Mouse (Mus musculus) forebrain, embryonic 12.5 days (tissue): Measurements from ENCODE around the gene Itgb6. TPM values are rescaled to one million over a fixed set of nuclear protein-coding genes. Genes with fewer than 3 reads are reported as not detected.
A peak's percentile ranks its signal among the peaks of the same experiment; 100 is the strongest.

Source experiments
- ATAC-seq: fragments of 200-750 bp; cut with Nextera tagmentation; 2 replicates; pipeline ENCODE4 v1.8.0; 2017; ENCODE audit warnings: moderate TSS enrichment; ENCODE audit not compliant: low FRiP score
- H3K27ac ChIP-seq: fragments of 300-500 bp; sonication (generic); 2 replicates; pipeline ENCODE4 v1.5.1; 2016; ENCODE audit warnings: mild to moderate bottlenecking
- H3K27me3 ChIP-seq: fragments of 300-500 bp; sonication (generic); 2 replicates; pipeline ENCODE4 v1.6.1; 2016; ENCODE audit warnings: mild to moderate bottlenecking
- H3K36me3 ChIP-seq: fragments of 300-500 bp; sonication (generic); replicated peaks from 2 replicates; pipeline ENCODE4 v1.6.1; 2016; ENCODE audit warnings: mild to moderate bottlenecking
- H3K4me1 ChIP-seq: fragments of 300-500 bp; sonication (generic); 2 replicates; pipeline ENCODE4 v1.6.1; 2016
- H3K4me2 ChIP-seq: fragments of 300-500 bp; sonication (generic); 2 replicates; pipeline ENCODE4 v1.6.1; 2016; ENCODE audit warnings: mild to moderate bottlenecking, moderate library complexity
- H3K4me3 ChIP-seq: fragments of 300-500 bp; sonication (generic); replicated peaks from 2 replicates; pipeline ENCODE4 v1.5.1; 2016; ENCODE audit warnings: mild to moderate bottlenecking
- H3K9ac ChIP-seq: fragments of 300-500 bp; sonication (generic); 2 replicates; pipeline ENCODE4 v1.6.1; 2016; ENCODE audit warnings: mild to moderate bottlenecking
- H3K9me3 ChIP-seq: fragments of 300-500 bp; sonication (generic); 2 replicates; pipeline ENCODE4 v1.6.1; 2016
- WGBS: fragments of 180-500 bp; shearing (Covaris S2); methylation state at CpG from one replicate; pipeline ENCODE4 v1.1.7; 2016; 5-methylcytosine and 5-hydroxymethylcytosine counted together
- polyA plus RNA-seq: library from polyadenylated mRNA; unstranded; fragments of >200 nt; fragmentation: Nextera tagmentation; extraction: Ambion mirVana; gene quantifications from 2 replicates; pipeline ENCODE4 v1.2.1, GENCODE M21; 2016

The Itgb6 gene
- polyA plus RNA-seq = 0.20 and 0.47 TPM in 2 replicates

DNA sequence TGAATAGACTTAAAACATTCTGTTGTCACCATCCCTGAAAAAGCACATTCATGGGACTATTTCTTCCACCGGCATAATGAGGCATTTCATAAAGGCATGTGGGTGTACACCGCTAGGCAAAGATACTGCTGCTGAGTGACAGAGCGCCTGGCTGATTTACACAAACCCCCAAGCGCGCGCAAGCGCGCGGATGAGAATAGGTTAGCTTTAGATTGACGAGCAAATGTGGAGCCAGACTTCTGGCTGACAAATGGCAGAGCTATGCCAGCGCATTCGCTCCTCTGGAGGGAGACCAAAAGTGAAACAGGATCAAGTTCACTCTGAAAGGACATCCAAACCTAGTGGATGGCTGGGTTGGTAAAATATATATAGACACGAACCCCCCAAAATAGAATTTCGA is at the start of gene Itgb6:
Gene Itgb6 (minus strand): TSS at position 130 of the 400 bp plus-strand sequence.
- Histone ChIP-seq H3K4me3 (no peak within 1 kb of the TSS), H3K9me3 (no peaks in the 10 kb centered on the region), H3K4me1 (peaks cover 6% of the 10 kb centered on the region; the same call in 1 of the 2 replicates), H3K36me3 (no peaks in the 10 kb centered on the region), H3K27ac (no peak within 1 kb of the TSS), H3K9ac (no peak within 1 kb of the TSS), H3K4me2 (0 out of 2 replicates have a peak within 1 kb of the TSS, but pooled peaks have one; percentile 17), H3K27me3 (peaks cover 42% of the 10 kb centered on the region)
- WGBS = 48% methylated on average over 14 of the region's 14 CpGs
- ATAC-seq = no peak

DNA sequence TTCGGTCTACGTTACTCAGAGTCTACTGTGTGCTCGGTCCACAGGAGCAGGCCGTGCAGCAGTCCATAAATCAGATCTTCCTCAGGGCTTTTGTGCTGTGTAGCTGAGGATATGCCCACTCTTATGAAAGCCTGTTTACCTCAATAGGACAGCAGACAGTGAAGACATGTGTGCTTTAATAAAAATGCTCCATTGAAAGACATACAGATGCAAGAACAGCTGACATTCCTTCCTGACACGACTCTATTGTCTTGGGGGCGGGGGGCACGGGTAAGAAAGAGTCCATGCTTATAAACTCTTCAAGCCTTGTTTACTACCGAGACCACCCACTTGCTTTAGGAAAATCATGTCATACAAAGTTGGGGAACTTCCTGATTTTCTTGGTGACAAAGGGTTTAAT is 44.0 kb upstream of the Itgb6 start:
- Histone ChIP-seq H3K4me3 (no peak overlapping the region), H3K27me3 (peaks cover 15% of the 10 kb centered on the region), H3K4me1 (no peaks in the 10 kb centered on the region), H3K36me3 (no peaks in the 10 kb centered on the region), H3K9me3 (peaks cover 3% of the 10 kb centered on the region; the same call in 1 of the 2 replicates), H3K9ac (no peak overlapping the region), H3K27ac (no peak overlapping the region), H3K4me2 (no peak overlapping the region)
- WGBS = 74% methylated on average over 8 of the region's 8 CpGs
- no peak for ATAC-seq

GRCm38 (mm10) chr2:60756218-60756617 is 33.8 kb upstream of the Itgb6 start:
- Histone ChIP-seq H3K9me3 (no peaks in the 10 kb centered on the region), H3K27ac (no peak overlapping the region), H3K4me3 (no peak overlapping the region), H3K4me1 (no peaks in the 10 kb centered on the region), H3K27me3 (no peaks in the 10 kb centered on the region), H3K4me2 (no peak overlapping the region), H3K9ac (no peak overlapping the region), H3K36me3 (no peaks in the 10 kb centered on the region)
- no peak for ATAC-seq
- 84% methylated on average over 9 of the region's 9 CpGs for WGBS

DNA sequence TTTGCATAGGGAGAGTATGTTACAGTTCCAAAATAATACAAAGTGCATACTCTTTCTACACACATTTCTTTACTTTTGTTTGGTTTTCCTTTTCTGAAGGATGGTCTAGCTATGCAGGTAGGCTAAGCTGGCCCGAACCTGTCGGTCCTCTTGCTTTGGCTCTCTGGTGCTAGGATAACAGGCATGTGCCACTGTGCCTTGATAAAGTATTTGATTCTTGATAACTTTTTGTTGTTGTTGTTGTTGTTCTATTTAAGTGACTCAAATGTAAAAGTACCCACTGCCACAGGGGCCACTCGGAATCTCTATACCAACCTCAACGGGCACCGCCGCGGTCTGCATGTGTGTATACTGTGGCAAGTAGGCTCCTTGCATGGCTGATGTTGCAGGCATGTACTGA is 32.7 kb upstream of the Itgb6 start:
- no peak overlapping the region for H3K9ac ChIP-seq
- no peaks in the 10 kb centered on the region for H3K36me3 ChIP-seq
- no peaks in the 10 kb centered on the region for H3K9me3 ChIP-seq
- no peak overlapping the region for H3K4me2 ChIP-seq
- H3K4me3 ChIP-seq = no peak overlapping the region
- H3K27me3 ChIP-seq = no peaks in the 10 kb centered on the region
- no peaks in the 10 kb centered on the region for H3K4me1 ChIP-seq
- WGBS = 98% methylated on average over 7 of the region's 7 CpGs
- no peak overlapping the region for H3K27ac ChIP-seq
- ATAC-seq = no peak

DNA sequence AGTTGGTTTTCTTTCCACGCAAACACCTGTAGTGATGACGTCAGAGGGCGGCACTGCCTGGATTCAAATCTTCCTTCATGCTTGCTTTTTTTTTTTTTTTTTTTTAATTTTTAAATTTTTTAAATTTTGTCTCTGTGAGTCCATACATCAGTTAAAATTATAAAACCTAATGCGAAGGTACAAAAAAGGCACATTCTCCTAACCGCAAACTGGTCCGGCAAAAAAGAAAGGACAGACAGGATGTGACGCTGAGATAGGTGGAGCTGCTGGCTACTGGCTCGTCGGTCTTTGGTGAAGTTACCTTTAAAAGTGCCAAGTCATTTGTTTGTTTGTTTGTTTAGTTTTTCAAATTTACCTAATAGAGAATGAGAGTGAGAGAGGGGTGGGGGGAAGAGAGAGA is 28.8 kb upstream of the Itgb6 start:
- H3K36me3 ChIP-seq = no peaks in the 10 kb centered on the region
- no peak overlapping the region for H3K27ac ChIP-seq
- H3K4me1 ChIP-seq = no peaks in the 10 kb centered on the region
- no peaks in the 10 kb centered on the region for H3K9me3 ChIP-seq
- no peak overlapping the region for H3K9ac ChIP-seq
- no peak for ATAC-seq
- H3K4me3 ChIP-seq = no peak overlapping the region
- 94% methylated on average over 9 of the region's 9 CpGs for WGBS
- no peak overlapping the region for H3K4me2 ChIP-seq
- H3K27me3 ChIP-seq = peaks cover 14% of the 10 kb centered on the region; the same call in 1 of the 2 replicates

DNA sequence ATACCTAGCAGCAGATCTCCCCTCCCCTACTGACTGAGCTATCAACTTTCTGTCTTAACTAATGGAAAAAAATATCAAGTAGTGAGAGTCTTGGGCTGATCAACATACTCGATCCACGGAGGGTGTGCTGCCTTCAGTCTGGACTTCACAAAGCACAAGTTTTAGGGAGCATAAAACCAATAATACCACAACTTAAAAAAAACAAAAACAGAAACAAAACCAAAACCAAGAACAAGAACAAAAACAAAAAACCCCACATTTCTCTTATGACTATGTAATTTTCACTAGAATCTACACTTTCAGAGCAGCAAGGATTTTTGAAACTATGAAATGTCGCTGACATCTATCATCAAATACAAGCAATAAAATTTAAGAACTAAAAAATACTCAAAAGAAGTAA is 28.1 kb upstream of the Itgb6 start:
- H3K36me3 ChIP-seq = no peaks in the 10 kb centered on the region
- no peak overlapping the region for H3K27ac ChIP-seq
- H3K27me3 ChIP-seq = peaks cover 14% of the 10 kb centered on the region; the same call in 1 of the 2 replicates
- no peak overlapping the region for H3K4me2 ChIP-seq
- no peak overlapping the region for H3K4me3 ChIP-seq
- H3K9ac ChIP-seq = no peak overlapping the region
- 92% methylated on average over 3 of the region's 3 CpGs for WGBS
- no peaks in the 10 kb centered on the region for H3K4me1 ChIP-seq
- ATAC-seq = no peak
- no peaks in the 10 kb centered on the region for H3K9me3 ChIP-seq

- Histone ChIP-seq H3K9ac (no peak overlapping the region), H3K36me3 (no peaks in the 10 kb centered on the region), H3K27me3 (peaks cover 14% of the 10 kb centered on the region; the same call in 1 of the 2 replicates), H3K4me3 (no peak overlapping the region), H3K27ac (no peak overlapping the region), H3K4me2 (no peak overlapping the region), H3K9me3 (no peaks in the 10 kb centered on the region), H3K4me1 (no peaks in the 10 kb centered on the region)
- no peak for ATAC-seq
- 98% methylated on average over 1 of the region's 1 CpGs for WGBS
Observed at GRCm38 (mm10) chr2:60748585-60748984, 26.1 kb upstream of the Itgb6 start.

DNA sequence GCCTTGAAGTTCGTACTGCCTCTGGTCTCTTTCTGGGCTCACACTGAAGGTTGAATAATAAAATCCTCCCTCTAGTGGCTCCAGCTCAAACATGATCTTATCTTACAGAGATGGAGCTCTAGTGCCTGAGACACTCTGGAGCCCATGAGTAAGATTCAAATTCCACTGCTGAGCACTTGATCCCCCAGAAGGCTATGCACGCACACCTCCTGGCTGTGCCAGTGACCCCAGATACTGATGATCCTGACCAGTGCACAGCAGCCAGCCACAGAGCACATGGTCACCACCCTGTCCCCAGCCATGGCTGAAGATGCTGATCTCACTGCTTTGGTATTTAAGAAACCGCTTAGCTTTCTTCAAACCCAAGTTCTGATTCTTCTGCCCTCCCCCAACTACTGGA is 25.1 kb upstream of the Itgb6 start:
- no peak overlapping the region for H3K4me3 ChIP-seq
- H3K27me3 ChIP-seq = peaks cover 14% of the 10 kb centered on the region; the same call in 1 of the 2 replicates
- no peak for ATAC-seq
- WGBS = 77% methylated on average over 3 of the region's 3 CpGs
- H3K9ac ChIP-seq = no peak overlapping the region
- no peaks in the 10 kb centered on the region for H3K4me1 ChIP-seq
- no peak overlapping the region for H3K27ac ChIP-seq
- no peak overlapping the region for H3K4me2 ChIP-seq
- H3K9me3 ChIP-seq = no peaks in the 10 kb centered on the region
- no peaks in the 10 kb centered on the region for H3K36me3 ChIP-seq

DNA sequence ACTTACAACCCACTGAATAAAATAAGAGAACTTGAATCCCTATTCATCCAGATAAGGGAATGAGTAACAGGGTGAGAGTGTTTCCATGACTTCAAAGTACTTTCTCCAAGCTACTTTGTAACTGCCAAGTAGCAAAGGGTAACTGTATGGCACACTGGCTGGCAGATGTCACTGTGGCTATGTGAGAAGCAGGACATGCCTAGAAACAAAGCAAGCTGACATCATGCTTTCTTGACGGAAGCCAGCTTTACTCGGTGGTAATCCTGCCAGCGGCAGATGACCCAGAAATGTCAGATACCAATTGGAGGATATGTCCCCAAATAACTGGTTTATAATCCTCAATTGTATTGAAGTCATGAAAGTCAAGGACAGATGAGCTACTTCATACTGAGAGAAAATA is 22.2 kb upstream of the Itgb6 start:
- Histone ChIP-seq H3K27ac (no peak overlapping the region), H3K4me1 (no peaks in the 10 kb centered on the region), H3K4me2 (no peak overlapping the region), H3K4me3 (no peak overlapping the region), H3K27me3 (peaks cover 26% of the 10 kb centered on the region; the same call in 1 of the 2 replicates), H3K9me3 (no peaks in the 10 kb centered on the region), H3K36me3 (no peaks in the 10 kb centered on the region), H3K9ac (no peak overlapping the region)
- ATAC-seq = no peak
- 70% methylated on average over 3 of the region's 3 CpGs for WGBS

GRCm38 (mm10) chr2:60739389-60740137 is 17.1 kb upstream of the Itgb6 start:
- 80% methylated on average over 10 of the region's 10 CpGs for WGBS

GRCm38 (mm10) chr2:60730929-60731328 is 8.5 kb upstream of the Itgb6 start:
- ATAC-seq = no peak
- WGBS = 54% methylated on average over 6 of the region's 6 CpGs
- peaks cover 12% of the 10 kb centered on the region for H3K27me3 ChIP-seq

More at GRCm38 (mm10) chr2:60739389-60740137, 17.1 kb upstream of the Itgb6 start:
- Histone ChIP-seq H3K9me3 (no peaks in the 10 kb centered on the region), H3K4me1 (no peaks in the 10 kb centered on the region), H3K9ac (no peak overlapping the region), H3K27me3 (peaks cover 22% of the 10 kb centered on the region; the same call in 1 of the 2 replicates), H3K27ac (no peak overlapping the region), H3K4me3 (no peak overlapping the region), H3K4me2 (no peak overlapping the region), H3K36me3 (no peaks in the 10 kb centered on the region)
- no peak for ATAC-seq

GRCm38 (mm10) chr2:60730024-60730423 is 7.6 kb upstream of the Itgb6 start:
- no peak overlapping the region for H3K9ac ChIP-seq
- 16% methylated on average over 3 of the region's 3 CpGs for WGBS
- ATAC-seq = no peak
- H3K27me3 ChIP-seq = peaks cover 12% of the 10 kb centered on the region
- no peaks in the 10 kb centered on the region for H3K36me3 ChIP-seq
- H3K4me3 ChIP-seq = no peak overlapping the region
- 0 out of 2 replicates have a peak, but pooled peaks cover 3% of the 10 kb centered on the region for H3K4me1 ChIP-seq
- no peaks in the 10 kb centered on the region for H3K9me3 ChIP-seq
- no peak overlapping the region for H3K4me2 ChIP-seq
- H3K27ac ChIP-seq = no peak overlapping the region

More at GRCm38 (mm10) chr2:60730929-60731328, 8.5 kb upstream of the Itgb6 start:
- no peaks in the 10 kb centered on the region for H3K36me3 ChIP-seq
- no peak overlapping the region for H3K4me3 ChIP-seq
- no peak overlapping the region for H3K9ac ChIP-seq
- H3K4me1 ChIP-seq = 0 out of 2 replicates have a peak, but pooled peaks cover 3% of the 10 kb centered on the region
- no peaks in the 10 kb centered on the region for H3K9me3 ChIP-seq
- no peak overlapping the region for H3K27ac ChIP-seq
- no peak overlapping the region for H3K4me2 ChIP-seq
